Mouse (Mus musculus) embryonic fibroblast, embryonic 13.5 days (primary cell): ENCODE results near the gene Elmod2. TPM values are rescaled to one million over a fixed set of nuclear protein-coding genes. Genes with fewer than 3 reads are reported as not detected.

Experiments used
- H3K27ac ChIP-seq: 2 replicates; pipeline ENCODE4 v1.5.1; 2012; ENCODE audit warnings: low read length, control low read depth, inconsistent platforms; ENCODE audit not compliant: insufficient read depth
- H3K4me1 ChIP-seq: 2 replicates; pipeline ENCODE4 v1.6.1; 2011; ENCODE audit warnings: low read length; ENCODE audit not compliant: control insufficient read depth, insufficient read depth
- H3K4me3 ChIP-seq: 2 replicates; pipeline ENCODE4 v1.5.1; 2011; ENCODE audit warnings: mild to moderate bottlenecking, control low read depth, low read length; ENCODE audit not compliant: insufficient read depth
- CTCF ChIP-seq: IDR thresholded peaks from 2 replicates; pipeline ENCODE4 v1.5.1; 2011; ENCODE audit warnings: mild to moderate bottlenecking, control low read depth, low read length, moderate library complexity, borderline replicate concordance; ENCODE audit not compliant: insufficient read depth
- POLR2A ChIP-seq: IDR thresholded peaks from 2 replicates; pipeline ENCODE4 v1.6.1; 2011; ENCODE audit warnings: low read depth, mild to moderate bottlenecking, control low read depth, low read length, moderate library complexity
- polyA plus RNA-seq: library from polyadenylated mRNA; stranded (reverse); fragments of >200 nt; gene quantifications from 2 replicates; pipeline ENCODE4 v1.2.4, GENCODE M21; 2011; ENCODE audit warnings: low read depth; ENCODE audit not compliant: missing spikeins, insufficient read length

Elmod2 gene
- polyA plus RNA-seq, result 13.4 and 20.5 TPM in 2 replicates

DNA sequence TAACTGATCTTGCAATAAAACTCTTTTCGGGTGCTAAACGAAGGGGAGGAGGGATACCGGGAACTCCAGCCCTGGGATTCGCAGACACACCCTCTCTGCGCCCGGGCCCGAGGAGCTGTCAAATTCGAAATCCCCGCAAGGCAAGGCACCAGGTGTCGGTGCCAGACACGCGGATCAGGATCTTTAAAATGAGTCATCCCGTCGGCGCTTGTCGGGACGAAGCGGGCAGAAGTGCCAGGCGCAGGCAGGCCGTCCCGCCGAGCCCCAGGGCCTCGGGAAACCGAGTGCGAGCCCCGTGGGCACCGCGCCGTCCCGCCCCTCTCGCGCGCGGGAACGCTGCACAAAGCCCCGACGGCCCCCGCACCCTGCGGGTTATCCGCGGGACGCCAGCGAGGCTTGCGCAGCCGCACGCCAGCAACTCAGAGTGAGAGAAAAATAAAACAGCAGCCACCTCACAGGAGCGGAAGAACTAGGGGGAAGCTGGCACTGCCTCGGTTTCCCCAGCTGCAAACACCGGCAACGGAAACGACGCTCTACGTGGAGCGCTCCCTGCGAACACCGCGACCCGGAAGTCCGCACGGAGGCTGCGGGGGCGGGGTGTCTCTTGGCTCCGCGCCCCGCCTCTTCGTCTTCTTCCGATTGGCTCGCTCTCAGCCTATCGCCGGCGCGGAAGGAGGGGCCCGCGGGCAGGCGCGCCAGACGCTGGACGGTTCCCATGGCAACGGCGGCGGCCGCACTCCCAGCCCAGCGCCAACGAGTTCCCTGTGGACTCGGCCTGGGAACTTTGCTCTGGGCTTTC lies at the start of gene Elmod2:
TSS of gene Elmod2 (minus strand) at position 588 of the 799 bp plus-strand sequence.
- H3K4me3 ChIP-seq, result peak within 1 kb of the TSS; percentile 90

DNA sequence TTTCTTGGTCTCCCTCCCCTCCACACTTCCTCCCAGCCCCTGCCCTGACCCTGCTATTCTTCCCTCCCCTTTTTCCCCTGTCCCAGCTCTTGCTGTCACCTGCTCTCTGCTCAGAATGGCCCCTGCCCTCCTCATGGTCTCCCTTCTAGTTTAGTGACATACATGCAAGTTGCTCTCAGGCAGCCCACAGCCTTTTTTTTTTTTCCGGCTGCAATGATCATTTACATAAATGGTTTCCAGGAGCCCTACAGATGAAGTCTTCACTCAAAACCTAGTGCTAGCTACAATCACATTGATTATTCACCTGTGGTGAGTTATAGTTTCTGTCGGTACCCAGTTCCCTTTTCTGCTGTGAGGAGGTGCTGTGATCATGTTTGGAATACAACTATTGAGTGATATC lies 48.7 kb upstream of the Elmod2 start:
- Histone ChIP-seq H3K4me1 (no peaks in the 10 kb centered on the region), H3K27ac (no peak overlapping the region), H3K4me3 (no peak overlapping the region)
- TF ChIP-seq CTCF (no peak), POLR2A (no peak)

More for the DNA sequence above, at the start of gene Elmod2:
- peak within 1 kb of the TSS; percentile 7; the same call in 1 of the 2 replicates for H3K27ac ChIP-seq
- no peak for TF ChIP-seq CTCF
- TF ChIP-seq POLR2A, result peak; percentile 84
- peaks cover 3% of the 10 kb centered on the region for H3K4me1 ChIP-seq

- no peak for TF ChIP-seq POLR2A
- TF ChIP-seq CTCF, result no peak
- no peak overlapping the region for H3K27ac ChIP-seq
- no peak overlapping the region for H3K4me3 ChIP-seq
- no peaks in the 10 kb centered on the region for H3K4me1 ChIP-seq
Observed at GRCm38 (mm10) chr8:83380141-83380540, 47.9 kb upstream of the Elmod2 start.

GRCm38 (mm10) chr8:83377231-83377630 lies 44.9 kb upstream of the Elmod2 start:
- H3K4me1 ChIP-seq, result no peaks in the 10 kb centered on the region
- no peak overlapping the region for H3K4me3 ChIP-seq
- TF ChIP-seq CTCF (no peak), POLR2A (no peak)
- no peak overlapping the region for H3K27ac ChIP-seq

GRCm38 (mm10) chr8:83363156-83363769 lies 31.0 kb upstream of the Elmod2 start:
- TF ChIP-seq CTCF, result no peak
- no peak for TF ChIP-seq POLR2A
- Histone ChIP-seq H3K4me3 (no peak overlapping the region), H3K4me1 (no peaks in the 10 kb centered on the region), H3K27ac (no peak overlapping the region)

- TF ChIP-seq CTCF (no peak), POLR2A (no peak)
- no peaks in the 10 kb centered on the region for H3K4me1 ChIP-seq
- no peak overlapping the region for H3K27ac ChIP-seq
- no peak overlapping the region for H3K4me3 ChIP-seq
Observed at GRCm38 (mm10) chr8:83351315-83351714, 19.0 kb upstream of the Elmod2 start.

GRCm38 (mm10) chr8:83348263-83348662 lies 16.0 kb upstream of the Elmod2 start, which contains the start of gene Mgat4d:
TSS of gene Mgat4d (plus strand) at chr8:83348471.
- TF ChIP-seq CTCF, result no peak
- TF ChIP-seq POLR2A, result no peak
- Histone ChIP-seq H3K4me3 (no peak within 1 kb of the TSS), H3K27ac (no peak within 1 kb of the TSS), H3K4me1 (no peaks in the 10 kb centered on the region)

- Histone ChIP-seq H3K4me3 (no peak overlapping the region), H3K4me1 (no peaks in the 10 kb centered on the region), H3K27ac (no peak overlapping the region)
- no peak for TF ChIP-seq CTCF
Observed at GRCm38 (mm10) chr8:83342693-83343092, 10.4 kb upstream of the Elmod2 start.

GRCm38 (mm10) chr8:83342076-83342475 lies 9.8 kb upstream of the Elmod2 start:
- Histone ChIP-seq H3K4me3 (no peak overlapping the region), H3K27ac (no peak overlapping the region), H3K4me1 (no peaks in the 10 kb centered on the region)
- TF ChIP-seq POLR2A, result no peak
- TF ChIP-seq CTCF, result no peak

GRCm38 (mm10) chr8:83332864-83333263 lies 578 bp upstream of the Elmod2 start:
- peaks cover 3% of the 10 kb centered on the region for H3K4me1 ChIP-seq
- no peak for TF ChIP-seq CTCF
- TF ChIP-seq POLR2A, result no peak
- H3K4me3 ChIP-seq, result peak overlapping the region; percentile 41
- peak overlapping the region; percentile 7; the same call in 1 of the 2 replicates for H3K27ac ChIP-seq

DNA sequence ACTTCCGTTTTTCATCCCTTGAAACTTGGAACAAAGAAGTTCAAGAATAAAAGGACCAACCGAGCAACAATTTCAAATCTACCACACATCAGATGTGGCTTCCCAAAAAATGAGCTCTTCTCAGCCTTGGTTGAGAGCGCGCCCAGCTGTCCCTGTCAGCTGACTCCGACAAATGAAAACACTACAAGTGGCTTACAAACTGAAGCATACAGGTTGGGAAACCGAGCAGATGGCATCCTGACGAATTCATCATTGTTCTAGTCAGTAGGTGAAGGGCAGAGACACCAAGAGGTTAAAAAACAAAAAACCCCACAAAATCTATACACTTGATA lies 753 bp downstream of the Elmod2 start:
- H3K4me3 ChIP-seq, result peak overlapping the region; percentile 90
- TF ChIP-seq POLR2A (no peak), CTCF (no peak)
- no peak overlapping the region for H3K27ac ChIP-seq
- H3K4me1 ChIP-seq, result peaks cover 3% of the 10 kb centered on the region
